Mouse (Mus musculus) lung, postnatal 0 days (tissue): Measurements from ENCODE around the gene Pard3b. TPM values are rescaled to one million over a fixed set of nuclear protein-coding genes. Genes with fewer than 3 reads are reported as not detected.

Experiments used
- ATAC-seq: fragments of 200-750 bp; cut with Nextera tagmentation; 2 replicates; pipeline ENCODE4 v1.8.0; 2017; ENCODE audit warnings: moderate library complexity
- DNase-seq: peaks from one replicate; pipeline ENCODE4 v3.0.0-alpha.2; 2016; ENCODE audit warnings: low spot score
- H3K27ac ChIP-seq: fragments of 300-500 bp; sonication (generic); 2 replicates; pipeline ENCODE4 v1.5.1; 2014; ENCODE audit warnings: antibody characterized with exemption, mild to moderate bottlenecking, low read length, mixed read lengths
- H3K27me3 ChIP-seq: fragments of 300-500 bp; sonication (generic); replicated peaks from 2 replicates; pipeline ENCODE4 v1.6.1; 2014; ENCODE audit warnings: low read length, mixed read lengths; ENCODE audit not compliant: insufficient read depth
- H3K36me3 ChIP-seq: fragments of 300-500 bp; sonication (generic); 2 replicates; pipeline ENCODE4 v1.6.1; 2014; ENCODE audit warnings: low read length, mixed read lengths; ENCODE audit not compliant: insufficient read depth
- H3K4me1 ChIP-seq: fragments of 300-500 bp; sonication (generic); 2 replicates; pipeline ENCODE4 v1.6.1; 2014; ENCODE audit warnings: antibody characterized with exemption, low read depth, low read length, mixed read lengths; ENCODE audit not compliant: insufficient read depth
- H3K4me2 ChIP-seq: fragments of 300-500 bp; sonication (generic); replicated peaks from 2 replicates; pipeline ENCODE4 v1.6.1; 2014; ENCODE audit warnings: low read depth, mild to moderate bottlenecking, low read length, moderate library complexity, mixed read lengths
- H3K4me3 ChIP-seq: fragments of 300-500 bp; sonication (generic); 2 replicates; pipeline ENCODE4 v1.5.1; 2014; ENCODE audit warnings: low read depth, low read length
- H3K9ac ChIP-seq: fragments of 300-500 bp; sonication (generic); replicated peaks from 2 replicates; pipeline ENCODE4 v1.6.1; 2014; ENCODE audit warnings: low read depth, mild to moderate bottlenecking
- H3K9me3 ChIP-seq: fragments of 300-500 bp; sonication (generic); 2 replicates; pipeline ENCODE4 v1.6.1; 2016; ENCODE audit warnings: low read length, mixed read lengths
- CTCF ChIP-seq: IDR thresholded peaks from 2 replicates; pipeline ENCODE4 v1.5.1; 2016; ENCODE audit warnings: antibody characterized with exemption, mild to moderate bottlenecking
- EP300 ChIP-seq: IDR thresholded peaks from 2 replicates; pipeline ENCODE4 v1.6.1; 2016; ENCODE audit warnings: antibody characterized with exemption, mild to moderate bottlenecking, control low read depth
- WGBS: fragments of 180-500 bp; shearing (Covaris S2); extraction: QIAGEN DNeasy Blood & Tissue Kit; methylation state at CpG from one replicate; pipeline ENCODE4 v1.1.7; 2014; 5-methylcytosine and 5-hydroxymethylcytosine counted together
- polyA plus RNA-seq: library from polyadenylated mRNA; unstranded; fragments of >200 nt; fragmentation: Nextera tagmentation; extraction: Ambion mirVana; gene quantifications from 2 replicates; pipeline ENCODE4 v1.2.1, GENCODE M21; 2015

The Pard3b gene
- polyA plus RNA-seq, 1 experiment from 2014 or later, result 19.1 TPM

- Histone ChIP-seq H3K9me3 (no peaks in the 10 kb centered on the region), H3K4me3 (no peak overlapping the region), H3K9ac (no peak overlapping the region), H3K4me1 (no peaks in the 10 kb centered on the region), H3K36me3 (no peaks in the 10 kb centered on the region), H3K4me2 (no peak overlapping the region), H3K27ac (no peak overlapping the region), H3K27me3 (no peaks in the 10 kb centered on the region)
- DNase-seq, result no peak
- WGBS, result 74% methylated on average over 4 of the region's 4 CpGs
- TF ChIP-seq CTCF (no peak), EP300 (no peak)
- ATAC-seq, result no peak
Observed at GRCm38 (mm10) chr1:62216568-62216967, 577.9 kb downstream of the Pard3b start.

GRCm38 (mm10) chr1:62229129-62229528, 590.5 kb downstream of the Pard3b start:
- no peaks in the 10 kb centered on the region for H3K27me3 ChIP-seq
- H3K4me1 ChIP-seq, result no peaks in the 10 kb centered on the region
- no peak overlapping the region for H3K27ac ChIP-seq
- no peak overlapping the region for H3K4me2 ChIP-seq
- no peak for ATAC-seq
- H3K9me3 ChIP-seq, result no peaks in the 10 kb centered on the region
- no peak for TF ChIP-seq EP300
- TF ChIP-seq CTCF, result no peak
- H3K36me3 ChIP-seq, result no peaks in the 10 kb centered on the region
- no peak overlapping the region for H3K4me3 ChIP-seq
- no peak overlapping the region for H3K9ac ChIP-seq
- WGBS, result 79% methylated on average over 5 of the region's 5 CpGs
- DNase-seq, result no peak

GRCm38 (mm10) chr1:62234039-62234438, 595.4 kb downstream of the Pard3b start:
- Histone ChIP-seq H3K4me2 (no peak overlapping the region), H3K27ac (no peak overlapping the region), H3K27me3 (no peaks in the 10 kb centered on the region), H3K4me1 (no peaks in the 10 kb centered on the region), H3K9ac (no peak overlapping the region), H3K36me3 (no peaks in the 10 kb centered on the region), H3K4me3 (no peak overlapping the region), H3K9me3 (no peaks in the 10 kb centered on the region)
- TF ChIP-seq CTCF (no peak), EP300 (no peak)
- 35% methylated on average over 1 of the region's 1 CpGs for WGBS
- ATAC-seq (no peak), DNase-seq (peak; percentile 23)

- Histone ChIP-seq H3K27me3 (no peaks in the 10 kb centered on the region), H3K4me1 (no peaks in the 10 kb centered on the region), H3K4me2 (no peak overlapping the region), H3K27ac (no peak overlapping the region), H3K9me3 (no peaks in the 10 kb centered on the region), H3K4me3 (no peak overlapping the region), H3K9ac (no peak overlapping the region), H3K36me3 (no peaks in the 10 kb centered on the region)
- DNase-seq (no peak), ATAC-seq (no peak)
- WGBS, result 85% methylated on average over 5 of the region's 5 CpGs
- TF ChIP-seq CTCF (no peak), EP300 (no peak)
Observed at GRCm38 (mm10) chr1:62235121-62235520, 596.5 kb downstream of the Pard3b start.

GRCm38 (mm10) chr1:62244191-62244984, 605.8 kb downstream of the Pard3b start:
- no peak overlapping the region for H3K4me2 ChIP-seq
- TF ChIP-seq EP300 (peak; percentile 25; the same call in 1 of the 2 replicates), CTCF (no peak)
- DNase-seq (peak; percentile 51), ATAC-seq (peak; percentile 41; the same call in 1 of the 2 replicates)
- no peak overlapping the region for H3K9ac ChIP-seq
- no peaks in the 10 kb centered on the region for H3K27me3 ChIP-seq
- no peak overlapping the region for H3K27ac ChIP-seq
- 34% methylated on average over 12 of the region's 12 CpGs for WGBS
- no peaks in the 10 kb centered on the region for H3K9me3 ChIP-seq
- no peak overlapping the region for H3K4me3 ChIP-seq
- no peaks in the 10 kb centered on the region for H3K36me3 ChIP-seq
- no peaks in the 10 kb centered on the region for H3K4me1 ChIP-seq

- TF ChIP-seq CTCF (no peak), EP300 (no peak)
- ATAC-seq, result no peak
Observed at GRCm38 (mm10) chr1:62252432-62252831, 613.8 kb downstream of the Pard3b start.

More at GRCm38 (mm10) chr1:62252432-62252831, 613.8 kb downstream of the Pard3b start:
- no peak overlapping the region for H3K4me3 ChIP-seq
- DNase-seq, result no peak
- no peaks in the 10 kb centered on the region for H3K9me3 ChIP-seq
- no peak overlapping the region for H3K4me2 ChIP-seq
- no peak overlapping the region for H3K27ac ChIP-seq
- H3K27me3 ChIP-seq, result no peaks in the 10 kb centered on the region
- H3K4me1 ChIP-seq, result no peaks in the 10 kb centered on the region
- WGBS, result 62% methylated on average over 1 of the region's 1 CpGs
- no peak overlapping the region for H3K9ac ChIP-seq
- H3K36me3 ChIP-seq, result no peaks in the 10 kb centered on the region
